Mouse (Mus musculus) hindbrain, embryonic 10.5 days (tissue): ENCODE measurements around the gene Grin2a. TPM values are rescaled to one million over a fixed set of nuclear protein-coding genes. Genes with fewer than 3 reads are reported as not detected.

Experiments used
- DNase-seq: peaks from one replicate; pipeline ENCODE4 v3.0.0-alpha.2; 2017; ENCODE audit warnings: low spot score
- H3K27ac ChIP-seq: fragments of 300-500 bp; sonication (generic); 2 replicates; pipeline ENCODE4 v1.5.1; 2016; ENCODE audit warnings: mild to moderate bottlenecking, moderate library complexity
- H3K27me3 ChIP-seq: fragments of 300-500 bp; sonication (generic); 2 replicates; pipeline ENCODE4 v1.6.1; 2016; ENCODE audit warnings: mild to moderate bottlenecking; ENCODE audit not compliant: poor library complexity, insufficient read depth, severe bottlenecking
- H3K36me3 ChIP-seq: fragments of 300-500 bp; sonication (generic); 2 replicates; pipeline ENCODE4 v1.6.1; 2016; ENCODE audit warnings: mild to moderate bottlenecking, moderate library complexity
- H3K4me1 ChIP-seq: fragments of 300-500 bp; sonication (generic); replicated peaks from 2 replicates; pipeline ENCODE4 v1.6.1; 2016; ENCODE audit warnings: mild to moderate bottlenecking
- H3K4me3 ChIP-seq: fragments of 300-500 bp; sonication (generic); 2 replicates; pipeline ENCODE4 v1.5.1; 2016; ENCODE audit warnings: mild to moderate bottlenecking, moderate library complexity
- H3K9me3 ChIP-seq: fragments of 300-500 bp; sonication (generic); 2 replicates; pipeline ENCODE4 v1.6.1; 2016; ENCODE audit warnings: mild to moderate bottlenecking, moderate library complexity
- WGBS: fragments of 180-500 bp; shearing (Covaris S2); methylation state at CpG from one replicate; pipeline ENCODE4 v1.1.7; 2016; 5-methylcytosine and 5-hydroxymethylcytosine counted together
- polyA plus RNA-seq: library from polyadenylated mRNA; unstranded; fragments of >200 nt; fragmentation: Nextera tagmentation; extraction: Ambion mirVana; gene quantifications from 2 replicates; pipeline ENCODE4 v1.2.1, GENCODE M21; 2016

Grin2a gene
- polyA plus RNA-seq, 1 experiment from 2014 or later = 1.9 TPM

DNA sequence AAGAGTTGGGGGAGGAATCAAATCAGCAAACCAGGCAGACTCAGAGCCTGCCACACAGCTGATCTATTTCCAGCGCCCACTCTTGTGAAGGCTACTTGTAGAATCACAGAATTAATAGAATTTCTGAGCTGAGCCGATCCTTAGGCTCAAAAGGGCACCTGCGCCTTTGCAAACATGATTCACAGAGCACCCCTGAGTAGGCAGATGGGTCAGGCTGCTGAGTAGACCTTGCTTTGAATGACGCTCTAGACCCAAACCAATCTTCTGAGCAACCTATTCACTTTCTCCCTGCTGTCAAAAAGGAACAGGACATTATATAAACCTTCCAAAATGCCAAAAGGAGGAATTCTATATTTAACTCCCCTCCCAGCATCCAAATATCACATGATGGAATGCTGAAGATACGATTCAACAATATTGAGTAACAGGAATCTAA lies 41.9 kb downstream of the Grin2a start:
- 87% methylated on average over 5 of the region's 5 CpGs for WGBS
- Histone ChIP-seq H3K36me3 (no peaks in the 10 kb centered on the region), H3K4me1 (peaks cover 4% of the 10 kb centered on the region), H3K4me3 (no peak overlapping the region), H3K9me3 (no peaks in the 10 kb centered on the region), H3K27me3 (no peaks in the 10 kb centered on the region), H3K27ac (no peak overlapping the region)
- no peak for DNase-seq

DNA sequence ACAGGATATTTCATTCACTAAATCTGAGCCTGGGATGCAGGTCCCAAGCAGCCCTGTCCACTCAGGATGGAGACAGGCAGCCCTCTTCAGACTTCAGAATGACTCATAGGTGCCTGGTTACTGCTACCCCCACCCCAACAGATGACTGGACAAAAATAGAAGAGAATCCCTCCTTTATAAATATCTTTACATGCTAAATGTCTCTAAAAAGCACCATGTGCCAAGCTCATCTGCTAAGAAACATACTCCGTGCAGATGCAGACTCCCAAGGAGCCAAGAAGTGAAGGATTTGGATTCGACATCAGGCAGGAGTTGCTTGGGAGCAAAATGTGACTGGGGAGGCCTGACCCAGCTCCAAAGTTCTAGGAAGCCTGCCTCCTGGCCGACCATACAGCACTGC lies 46.1 kb downstream of the Grin2a start:
- DNase-seq = no peak
- WGBS = 91% methylated on average over 3 of the region's 3 CpGs
- Histone ChIP-seq H3K27ac (no peak overlapping the region), H3K27me3 (no peaks in the 10 kb centered on the region), H3K9me3 (no peaks in the 10 kb centered on the region), H3K4me3 (no peak overlapping the region), H3K36me3 (no peaks in the 10 kb centered on the region), H3K4me1 (peaks cover 3% of the 10 kb centered on the region)

DNA sequence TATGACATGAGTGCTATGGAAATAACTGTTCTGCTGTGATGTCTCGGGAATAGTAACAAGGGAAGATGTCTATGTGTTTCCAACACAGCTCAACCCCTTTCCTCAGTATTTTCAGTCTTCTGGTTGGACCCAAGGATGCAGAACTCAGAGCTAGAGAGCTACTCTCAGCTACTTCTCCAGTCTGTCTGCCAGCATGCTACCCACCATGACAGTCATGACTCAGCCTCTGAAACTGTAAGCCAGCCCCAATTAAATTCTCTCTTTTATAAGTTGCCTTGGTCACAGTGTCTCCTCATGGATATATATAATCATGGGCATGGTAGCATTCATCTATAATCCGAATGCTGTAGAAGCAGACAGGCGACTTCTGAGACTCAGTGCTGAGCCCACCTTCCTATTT lies 47.9 kb downstream of the Grin2a start:
- WGBS = 85% methylated on average over 3 of the region's 3 CpGs

DNA sequence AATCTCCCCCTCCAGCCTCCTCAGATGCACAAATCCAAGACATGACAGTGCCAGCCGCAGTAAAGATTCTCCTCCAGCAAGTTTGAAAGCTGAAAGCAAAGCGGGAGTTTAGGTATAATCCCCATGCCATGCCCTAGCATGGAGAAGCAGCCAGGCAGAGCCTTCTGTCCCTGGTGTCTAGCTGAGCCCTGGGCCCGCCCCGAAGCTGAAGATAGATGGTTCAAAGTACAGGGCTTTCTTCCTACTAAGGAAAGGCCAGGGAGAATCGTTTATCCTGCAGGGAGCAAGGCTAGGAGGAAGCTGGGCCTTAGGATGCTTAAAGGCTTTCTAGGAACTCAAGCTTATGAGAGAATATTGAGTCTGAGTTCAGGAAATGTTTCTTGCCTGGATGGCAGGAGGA lies 50.5 kb downstream of the Grin2a start:
- Histone ChIP-seq H3K27ac (no peak overlapping the region), H3K4me1 (no peaks in the 10 kb centered on the region), H3K36me3 (no peaks in the 10 kb centered on the region), H3K27me3 (no peaks in the 10 kb centered on the region), H3K9me3 (no peaks in the 10 kb centered on the region), H3K4me3 (no peak overlapping the region)
- 77% methylated on average over 5 of the region's 5 CpGs for WGBS
- DNase-seq = no peak

More for the DNA sequence above, 47.9 kb downstream of the Grin2a start:
- Histone ChIP-seq H3K9me3 (no peaks in the 10 kb centered on the region), H3K27ac (no peak overlapping the region), H3K27me3 (no peaks in the 10 kb centered on the region), H3K36me3 (no peaks in the 10 kb centered on the region), H3K4me1 (no peaks in the 10 kb centered on the region), H3K4me3 (no peak overlapping the region)
- DNase-seq = no peak

DNA sequence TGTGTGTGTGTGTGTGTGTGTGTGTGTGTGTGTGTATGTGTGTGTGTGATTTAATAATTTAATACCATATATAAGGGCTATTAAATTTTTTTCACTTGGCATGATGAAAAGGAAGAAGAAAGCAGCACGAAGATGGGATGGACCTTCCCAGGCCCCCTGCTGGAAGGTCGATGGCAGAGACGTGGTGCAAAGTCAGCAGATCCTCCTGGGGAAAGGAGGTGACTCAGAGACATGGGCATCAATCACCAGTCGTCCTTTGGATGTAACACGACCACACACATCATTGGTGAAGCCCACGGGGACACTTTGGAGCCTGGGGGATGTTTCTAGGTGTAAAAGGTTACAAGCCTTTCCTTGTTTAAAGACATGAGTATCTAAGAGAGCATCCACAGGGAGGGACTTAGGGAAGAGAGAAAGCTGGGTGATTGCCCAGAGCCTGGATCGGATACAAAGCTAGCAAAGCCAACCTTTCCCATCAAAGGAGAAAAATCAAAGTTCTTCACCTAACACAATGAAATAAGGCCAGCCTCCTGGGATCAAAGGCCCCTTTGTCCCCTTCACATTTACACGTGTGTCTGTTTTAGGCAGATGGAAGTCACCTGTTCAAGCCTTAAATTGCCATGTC lies 53.9 kb downstream of the Grin2a start:
- no peak overlapping the region for H3K27ac ChIP-seq
- H3K9me3 ChIP-seq = no peaks in the 10 kb centered on the region
- no peaks in the 10 kb centered on the region for H3K36me3 ChIP-seq
- H3K27me3 ChIP-seq = no peaks in the 10 kb centered on the region
- no peak overlapping the region for H3K4me3 ChIP-seq
- DNase-seq = no peak
- H3K4me1 ChIP-seq = no peaks in the 10 kb centered on the region
- 54% methylated on average over 8 of the region's 8 CpGs for WGBS

DNA sequence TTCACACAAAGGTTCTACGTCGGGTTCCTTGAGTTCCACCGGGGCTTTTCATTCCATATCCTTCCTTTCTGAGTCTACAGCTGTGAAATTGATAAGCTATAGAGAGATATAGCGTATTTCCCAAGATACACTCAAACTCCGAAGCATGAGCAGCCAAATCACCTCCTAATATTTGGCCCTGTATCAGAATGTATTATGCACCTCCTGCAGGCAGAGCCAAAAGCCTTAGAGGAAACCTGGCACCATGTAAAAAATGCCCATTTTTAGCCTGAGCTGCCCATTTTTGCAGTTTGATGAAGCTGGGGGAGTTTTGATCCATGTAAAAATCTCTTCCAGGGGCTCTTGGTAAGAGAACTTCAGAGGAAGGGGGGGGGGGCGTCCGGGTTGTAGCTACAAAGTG lies 54.6 kb downstream of the Grin2a start:
- Histone ChIP-seq H3K27me3 (no peaks in the 10 kb centered on the region), H3K4me3 (no peak overlapping the region), H3K4me1 (no peaks in the 10 kb centered on the region), H3K27ac (no peak overlapping the region), H3K36me3 (no peaks in the 10 kb centered on the region), H3K9me3 (no peaks in the 10 kb centered on the region)
- DNase-seq = no peak
- WGBS = 92% methylated on average over 7 of the region's 7 CpGs

DNA sequence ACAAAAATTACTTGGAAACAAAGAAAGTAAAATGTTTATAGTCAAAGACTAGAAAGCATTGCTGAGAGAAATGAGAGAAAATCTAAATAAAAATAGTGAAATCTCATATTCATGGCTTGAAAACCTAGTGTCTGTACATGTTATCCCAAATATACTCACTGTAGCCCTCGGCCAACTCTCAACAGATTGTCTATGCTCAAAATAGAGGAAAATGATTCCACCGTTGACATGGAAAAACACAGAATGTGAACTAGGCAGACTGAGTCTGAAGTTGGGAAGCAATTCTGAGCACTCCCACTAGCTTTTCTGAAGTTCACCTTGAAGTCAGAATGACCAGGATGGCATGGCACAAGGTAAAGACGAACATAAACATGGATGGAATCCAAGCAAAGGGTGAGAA lies 84.7 kb downstream of the Grin2a start:
- WGBS = 88% methylated on average over 3 of the region's 3 CpGs
- H3K4me1 ChIP-seq = no peaks in the 10 kb centered on the region
- no peak for DNase-seq

DNA sequence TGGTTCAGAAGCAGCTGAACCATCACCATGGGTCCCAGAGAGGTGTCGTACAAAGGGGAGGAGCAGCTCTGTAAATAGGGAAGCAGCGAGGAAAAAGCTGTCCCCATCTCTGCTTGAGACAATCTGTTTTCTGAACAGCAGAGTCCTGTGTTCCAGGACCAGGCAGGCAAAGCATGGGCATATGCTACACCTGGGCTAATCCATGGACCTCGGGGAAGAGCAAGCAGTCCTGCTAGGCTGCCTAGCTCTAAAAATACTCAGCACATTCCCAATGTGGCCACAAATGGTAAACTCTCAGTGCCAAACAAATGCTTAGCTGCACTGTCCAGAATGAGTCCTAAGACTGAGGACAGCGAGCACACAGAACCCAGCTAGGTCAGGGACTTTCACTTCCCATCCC lies 86.1 kb downstream of the Grin2a start:
- Histone ChIP-seq H3K9me3 (no peaks in the 10 kb centered on the region), H3K4me1 (no peaks in the 10 kb centered on the region), H3K27ac (no peak overlapping the region), H3K27me3 (no peaks in the 10 kb centered on the region), H3K4me3 (no peak overlapping the region), H3K36me3 (no peaks in the 10 kb centered on the region)
- WGBS = 88% methylated on average over 4 of the region's 4 CpGs
- DNase-seq = no peak

More for the DNA sequence above, 84.7 kb downstream of the Grin2a start:
- Histone ChIP-seq H3K9me3 (no peaks in the 10 kb centered on the region), H3K36me3 (no peaks in the 10 kb centered on the region), H3K4me3 (no peak overlapping the region), H3K27ac (no peak overlapping the region), H3K27me3 (no peaks in the 10 kb centered on the region)

DNA sequence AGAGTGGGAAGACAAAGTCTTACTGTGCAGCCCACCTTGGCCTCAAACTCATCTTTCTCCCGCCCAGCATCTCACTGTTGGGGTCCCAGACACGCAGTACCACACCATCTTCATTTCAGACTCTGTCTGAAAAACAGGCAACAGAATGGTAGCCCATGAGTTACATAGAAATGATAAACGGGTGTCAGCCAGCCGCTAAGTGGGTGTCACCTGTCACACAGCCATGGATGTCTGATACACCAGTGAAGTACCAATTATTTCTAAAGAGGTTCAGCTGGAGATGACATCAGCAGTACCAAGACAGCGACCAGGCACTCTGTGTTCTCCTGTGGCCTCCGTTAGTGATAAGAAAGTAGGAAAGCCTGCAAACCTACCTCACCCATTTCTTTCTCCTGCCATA lies 90.9 kb downstream of the Grin2a start:
- no peak for DNase-seq
- 89% methylated on average over 6 of the region's 6 CpGs for WGBS
- no peak overlapping the region for H3K4me3 ChIP-seq

DNA sequence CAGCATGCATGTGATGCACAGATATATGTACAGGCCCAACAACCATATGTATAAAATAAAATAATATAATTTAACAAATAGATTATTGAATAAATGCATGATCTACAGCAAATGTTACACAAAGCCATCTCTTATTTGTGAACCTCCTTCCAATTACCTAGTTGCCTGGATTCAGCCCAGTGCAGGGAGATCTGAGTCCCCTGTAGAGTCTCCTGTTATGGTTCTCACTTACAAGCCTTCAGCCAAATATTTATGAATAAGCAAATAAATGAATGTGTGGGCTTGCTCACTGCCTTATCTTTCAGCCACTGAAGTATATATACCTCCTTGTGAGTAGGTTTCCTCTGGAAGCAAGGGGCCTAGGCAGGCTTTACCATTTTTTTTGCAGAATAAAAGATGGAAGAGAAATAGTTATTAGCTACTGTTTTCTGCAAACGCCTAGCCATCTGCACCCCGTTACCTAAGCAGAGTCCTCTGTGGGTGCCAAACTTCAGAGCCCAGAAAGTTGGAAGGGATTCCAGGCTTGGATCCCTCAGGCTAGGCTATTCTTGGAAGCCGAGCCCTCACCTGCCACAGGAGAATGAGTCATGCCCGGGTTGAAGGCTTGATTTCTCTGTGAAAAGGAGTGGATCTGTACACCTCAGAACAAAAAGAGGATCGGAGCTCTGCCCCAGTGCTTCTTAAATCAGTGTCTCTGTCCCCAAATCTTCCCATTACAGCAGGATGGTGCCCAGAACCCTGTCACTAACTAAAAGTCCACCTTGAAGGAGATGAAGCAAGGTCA lies 92.5 kb downstream of the Grin2a start:
- Histone ChIP-seq H3K27me3 (no peaks in the 10 kb centered on the region), H3K4me1 (no peaks in the 10 kb centered on the region), H3K9me3 (no peaks in the 10 kb centered on the region), H3K4me3 (no peak overlapping the region), H3K27ac (no peak overlapping the region), H3K36me3 (no peaks in the 10 kb centered on the region)
- DNase-seq = no peak
- WGBS = 93% methylated on average over 5 of the region's 5 CpGs

More for the DNA sequence above, 90.9 kb downstream of the Grin2a start:
- Histone ChIP-seq H3K27ac (no peak overlapping the region), H3K27me3 (no peaks in the 10 kb centered on the region), H3K9me3 (no peaks in the 10 kb centered on the region), H3K36me3 (no peaks in the 10 kb centered on the region), H3K4me1 (no peaks in the 10 kb centered on the region)

DNA sequence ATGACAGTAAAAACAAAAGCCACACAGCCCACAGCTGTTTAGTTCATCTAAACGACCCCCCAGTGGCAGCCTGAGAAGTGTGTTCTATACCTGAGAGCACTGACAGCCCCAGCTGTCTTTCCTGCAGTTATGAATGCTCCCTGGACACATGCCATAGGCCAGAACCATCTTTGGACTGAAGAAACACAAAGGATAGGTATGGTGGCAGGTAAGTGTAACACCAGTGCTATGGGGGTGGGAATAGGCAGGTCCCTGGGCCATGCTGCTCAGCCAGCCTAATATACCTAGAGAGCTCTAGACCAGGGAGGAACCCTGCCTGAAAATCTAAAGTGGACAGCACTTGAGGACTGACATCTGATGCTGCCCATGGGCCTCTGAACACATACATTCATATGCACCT lies 93.9 kb downstream of the Grin2a start:
- Histone ChIP-seq H3K27ac (no peak overlapping the region), H3K4me1 (no peaks in the 10 kb centered on the region), H3K9me3 (no peaks in the 10 kb centered on the region), H3K4me3 (no peak overlapping the region), H3K27me3 (no peaks in the 10 kb centered on the region), H3K36me3 (no peaks in the 10 kb centered on the region)
- 48% methylated on average over 1 of the region's 1 CpGs for WGBS
- no peak for DNase-seq

DNA sequence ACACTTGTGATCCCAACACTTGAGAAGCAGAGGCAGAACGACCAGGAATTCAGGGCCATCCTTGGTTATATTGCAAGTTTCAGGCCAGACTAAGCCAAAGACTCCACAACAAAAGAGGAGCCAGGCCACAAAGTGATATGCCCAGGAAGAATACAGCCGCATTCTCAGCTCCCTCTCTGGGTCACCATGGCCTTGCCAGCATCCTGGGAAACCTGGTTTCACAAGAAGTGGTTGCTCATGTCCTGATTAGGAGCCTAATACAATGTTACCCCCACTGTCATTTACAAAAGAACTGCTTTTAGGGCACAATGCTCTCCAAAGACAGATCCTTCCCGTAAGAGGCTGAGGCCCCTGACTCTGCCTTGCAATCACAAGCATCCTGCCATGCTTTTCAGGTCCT lies 94.4 kb downstream of the Grin2a start:
- WGBS = 70% methylated on average over 3 of the region's 3 CpGs

DNA sequence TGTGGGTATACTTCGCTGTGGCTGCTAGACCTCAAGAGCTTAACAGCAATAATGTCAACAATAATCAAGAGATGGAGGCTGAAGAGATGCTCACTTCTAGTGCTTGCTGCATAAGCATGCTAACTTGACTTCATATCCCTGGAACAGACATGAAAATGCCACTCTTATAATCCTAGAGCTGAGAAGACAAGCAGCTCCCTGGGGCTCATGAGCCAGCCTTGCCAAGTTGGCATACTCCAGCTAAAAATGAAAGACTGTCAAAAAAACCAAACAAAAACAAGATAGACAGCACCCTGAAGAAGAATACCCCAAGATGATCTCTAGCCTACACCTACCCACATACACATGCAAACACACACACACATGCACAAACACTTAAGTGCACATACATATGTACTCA lies 95.2 kb downstream of the Grin2a start:
- no peak overlapping the region for H3K4me3 ChIP-seq
- WGBS = 93% methylated on average over 1 of the region's 1 CpGs
- no peaks in the 10 kb centered on the region for H3K36me3 ChIP-seq
- no peaks in the 10 kb centered on the region for H3K4me1 ChIP-seq
- H3K9me3 ChIP-seq = no peaks in the 10 kb centered on the region
- H3K27me3 ChIP-seq = no peaks in the 10 kb centered on the region
- no peak overlapping the region for H3K27ac ChIP-seq
- no peak for DNase-seq

More for the DNA sequence above, 94.4 kb downstream of the Grin2a start:
- Histone ChIP-seq H3K4me1 (no peaks in the 10 kb centered on the region), H3K27ac (no peak overlapping the region), H3K4me3 (no peak overlapping the region), H3K9me3 (no peaks in the 10 kb centered on the region), H3K36me3 (no peaks in the 10 kb centered on the region), H3K27me3 (no peaks in the 10 kb centered on the region)
- DNase-seq = no peak
